Mouse (Mus musculus) lung, postnatal 10 days (tissue): ENCODE data around the gene Gpsm3.

Experiments used
- DNase-seq: peaks from one replicate; pipeline ENCODE4 v3.0.0; 2021

The Gpsm3 gene

DNA sequence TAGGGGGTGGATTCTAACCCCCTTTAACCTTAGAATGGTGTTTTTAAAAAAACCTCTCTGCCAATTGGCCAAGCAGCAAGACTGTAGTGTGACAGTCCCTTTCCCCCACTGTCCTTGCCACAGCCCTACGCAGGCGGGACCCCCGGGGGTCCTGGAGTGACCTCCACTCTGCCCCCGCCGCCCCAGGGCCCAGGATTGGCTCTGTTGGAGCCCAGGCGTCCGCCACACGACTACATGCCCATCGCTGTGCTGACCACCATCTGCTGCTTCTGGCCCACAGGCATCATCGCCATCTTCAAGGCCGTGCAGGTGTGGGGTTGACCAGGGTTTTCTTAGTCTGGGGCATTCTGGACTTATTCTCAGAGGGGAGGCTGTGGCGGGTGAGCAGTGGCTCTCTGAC, 42.0 kb downstream of the Gpsm3 start:
- DNase-seq, result no peak

DNA sequence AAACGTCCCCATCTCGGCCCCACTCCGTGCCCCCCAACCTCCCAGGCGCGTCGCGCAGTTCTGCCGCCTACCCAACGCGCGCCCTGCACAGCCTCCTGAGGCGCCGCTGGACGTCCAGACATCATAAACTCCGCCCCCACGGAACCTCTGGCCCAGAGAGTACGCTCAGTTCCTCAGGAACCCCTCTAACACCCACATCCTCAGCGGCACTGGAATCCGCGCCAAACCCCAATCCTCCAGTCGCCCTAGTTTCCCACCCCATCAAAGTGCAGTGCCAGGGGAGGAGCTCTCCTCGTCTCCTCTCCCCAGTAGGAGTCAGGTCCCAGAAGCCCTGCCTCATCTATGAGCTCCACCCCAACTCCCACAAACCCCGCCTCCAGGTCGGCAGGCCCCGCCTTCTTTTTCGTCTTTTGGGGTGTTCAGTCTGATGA, 42.7 kb downstream of the Gpsm3 start:
- DNase-seq, result peak; percentile 92

DNA sequence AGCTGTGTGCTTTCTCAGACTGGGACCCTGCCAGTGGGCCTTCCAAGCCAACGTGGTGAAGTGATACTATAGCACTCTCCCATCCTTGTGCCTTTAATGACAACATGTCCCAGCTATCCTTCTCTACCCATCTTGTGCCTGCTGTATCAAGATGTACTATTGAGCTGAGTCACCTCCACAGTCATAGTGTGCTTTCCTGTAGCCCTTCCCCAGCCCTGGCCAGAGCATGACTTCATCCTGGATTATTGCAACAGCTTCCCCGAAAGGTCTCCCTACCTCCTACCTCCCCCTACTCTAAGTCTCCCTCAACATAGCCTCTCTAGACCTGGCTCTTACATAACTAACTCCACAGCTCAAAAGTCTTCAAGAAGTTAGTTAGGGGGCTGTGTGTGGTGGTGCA, 46.1 kb downstream of the Gpsm3 start:
- DNase-seq, result no peak

DNA sequence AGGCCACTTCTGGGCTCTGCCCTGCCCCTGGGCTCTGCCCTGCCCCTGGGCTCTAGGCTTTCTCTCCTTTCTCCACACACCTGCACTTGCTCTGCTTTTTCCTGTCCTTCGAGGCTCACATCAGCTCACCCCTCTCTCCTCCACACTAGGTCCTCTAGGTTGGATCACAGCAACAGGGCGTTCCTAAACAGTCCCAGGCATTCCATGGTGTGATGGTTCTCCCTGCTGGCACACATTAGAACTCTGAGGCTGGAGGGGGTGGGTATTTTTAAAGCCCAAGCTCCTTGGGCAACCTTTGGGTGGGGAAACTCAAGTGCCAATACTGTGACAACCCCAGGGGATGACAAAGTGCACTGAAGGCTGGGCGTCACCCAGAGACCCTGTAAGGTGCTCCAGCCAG, 47.9 kb downstream of the Gpsm3 start:
- DNase-seq, result no peak

DNA sequence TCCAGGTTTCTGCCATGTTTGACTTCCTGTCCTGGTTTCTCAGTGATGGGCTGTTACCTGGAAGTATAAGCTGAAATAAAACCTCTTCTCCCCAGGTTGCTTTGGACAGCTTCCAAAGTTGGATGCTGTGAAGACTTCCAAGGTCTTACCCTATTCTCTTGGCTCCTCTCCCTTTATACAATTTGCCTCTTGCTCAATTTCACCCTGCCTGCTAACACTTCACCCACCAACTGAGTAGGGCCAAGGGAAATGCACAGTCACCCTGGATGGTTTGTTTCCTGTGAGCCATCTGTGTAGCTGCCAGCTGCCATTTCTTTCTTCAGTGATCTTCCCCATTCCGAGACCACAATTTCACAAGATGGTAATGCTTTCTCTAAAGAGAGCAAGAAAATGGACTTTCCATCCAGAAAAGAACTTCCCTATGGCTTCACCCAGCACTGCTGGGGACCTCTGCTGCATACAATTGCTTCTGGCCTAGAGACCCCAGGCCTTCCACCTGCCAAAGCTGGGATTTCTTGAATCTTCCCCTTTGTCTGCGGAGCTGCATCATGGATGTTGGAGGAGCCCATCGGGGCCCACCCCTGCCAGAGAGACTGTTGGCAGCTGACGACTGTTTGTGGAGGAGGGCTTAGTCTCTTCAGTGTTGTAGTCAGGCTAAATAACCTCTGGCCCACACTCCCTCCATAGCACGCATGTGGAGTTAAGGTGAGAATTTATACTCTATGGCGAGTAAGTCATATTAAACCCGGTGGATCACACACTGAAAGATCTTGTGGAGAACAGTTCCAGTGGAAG, 50.1 kb downstream of the Gpsm3 start:
- no peak for DNase-seq

DNA sequence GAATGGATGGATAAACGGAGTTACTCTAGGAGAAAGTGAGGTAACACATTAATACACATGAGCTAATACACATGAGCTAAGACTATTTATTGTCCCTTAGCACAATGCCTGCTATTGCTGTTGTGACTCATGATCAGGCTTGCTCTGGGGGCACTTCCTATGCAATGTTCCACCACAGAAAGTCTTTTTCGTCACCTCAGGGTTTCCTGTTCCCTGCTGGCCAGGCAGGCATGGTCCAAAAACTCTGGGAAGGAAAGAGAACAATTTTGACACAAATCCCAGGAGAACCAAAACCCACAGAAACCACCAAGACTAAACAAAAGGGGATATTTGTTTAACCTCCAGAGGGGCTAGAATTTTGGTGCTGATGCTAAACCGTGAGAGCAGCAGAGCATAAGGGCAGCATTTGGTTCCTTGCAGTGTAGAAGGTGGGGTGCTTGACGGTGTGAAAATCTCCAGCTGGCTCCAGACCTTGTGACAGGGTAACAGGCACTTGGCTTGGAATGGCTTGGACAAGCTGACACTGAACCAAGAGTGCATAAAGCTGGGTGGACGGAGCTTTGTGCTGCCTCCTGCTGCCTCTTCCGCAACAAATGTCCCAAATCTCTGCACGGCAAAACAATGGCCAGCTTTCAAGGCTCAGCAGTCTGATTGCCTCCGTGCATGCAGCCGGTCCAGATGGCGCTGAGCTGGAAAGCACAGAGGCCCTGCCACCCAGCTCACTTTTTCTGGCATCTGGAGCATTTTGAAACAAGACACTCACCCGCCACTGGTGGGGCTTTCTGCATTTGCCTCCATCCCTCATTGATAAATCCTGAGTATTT, 51.4 kb downstream of the Gpsm3 start:
- peak; percentile 72 for DNase-seq
